Mouse (Mus musculus): ENCODE results near the gene Tex19.2. TPM values are rescaled to one million over a fixed set of nuclear protein-coding genes. Genes with fewer than 3 reads are reported as not detected.
"Not testable (repeated sequence)": the region's sequence is repeated elsewhere in the genome, so short reads cannot be mapped to it uniquely, and the experiment has no call there.

Gene Tex19.2
- polyA plus RNA-seq, 1 experiment from 2014 or later: not detected

DNA sequence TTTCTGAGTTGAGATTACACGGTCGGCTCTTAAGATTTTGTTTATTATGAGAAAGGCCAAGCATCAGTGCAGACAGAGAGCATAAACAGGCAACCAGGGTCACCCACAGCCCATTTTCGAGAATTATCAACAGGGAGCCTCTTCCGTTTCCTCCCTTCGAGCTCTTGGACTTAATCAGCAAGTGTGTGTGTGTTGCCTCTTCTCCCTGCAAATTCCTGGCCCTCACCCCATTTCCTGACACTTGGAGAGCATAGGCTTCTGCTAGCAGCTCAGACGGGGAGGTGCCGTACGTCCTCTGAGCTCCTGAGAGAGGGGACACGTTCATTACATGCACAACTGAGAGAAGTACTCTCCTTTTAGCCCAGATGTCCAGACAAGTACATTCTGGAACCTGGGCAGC lies 10.4 kb downstream of the Tex19.2 start:
- H3K27ac ChIP-seq (replicated peaks): no peak overlapping the region
- H3K27me3 ChIP-seq: no peaks in the 10 kb centered on the region
- 81% methylated on average over 9 of the region's 9 CpGs for WGBS
- ATAC-seq (ENCODE audit: low FRiP score, low read depth): no peak
- no peaks in the 10 kb centered on the region for H3K9me3 ChIP-seq
- H3K9ac ChIP-seq: no peak overlapping the region
- H3K4me1 ChIP-seq (replicated peaks): 0 out of 2 replicates have a peak, but pooled peaks cover 3% of the 10 kb centered on the region
- H3K36me3 ChIP-seq: no peaks in the 10 kb centered on the region
- no peak overlapping the region for H3K4me3 ChIP-seq
- no peak overlapping the region for H3K4me2 ChIP-seq

DNA sequence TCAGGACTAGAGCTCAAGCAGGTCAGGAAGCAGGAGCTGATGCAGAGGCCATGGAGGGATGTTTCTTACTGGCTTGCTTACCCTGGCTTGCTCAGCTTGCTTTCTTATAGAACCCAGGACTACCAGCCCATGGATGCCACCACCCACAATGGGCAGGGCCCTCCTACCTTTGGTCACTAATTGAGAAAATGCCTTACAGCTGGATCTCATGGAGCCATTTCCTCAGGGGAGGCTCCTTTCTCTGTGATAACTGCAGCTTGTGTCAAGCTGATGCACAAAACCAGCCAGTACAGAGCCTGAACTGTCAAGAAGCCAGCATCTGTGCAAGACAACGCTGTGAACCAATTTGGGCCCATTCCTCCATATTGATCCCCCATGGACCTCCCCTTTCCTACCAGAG lies 11.2 kb downstream of the Tex19.2 start:
- WGBS: 67% methylated on average over 1 of the region's 1 CpGs
- ATAC-seq (ENCODE audit: low FRiP score, low read depth): not testable (repeated sequence)

DNA sequence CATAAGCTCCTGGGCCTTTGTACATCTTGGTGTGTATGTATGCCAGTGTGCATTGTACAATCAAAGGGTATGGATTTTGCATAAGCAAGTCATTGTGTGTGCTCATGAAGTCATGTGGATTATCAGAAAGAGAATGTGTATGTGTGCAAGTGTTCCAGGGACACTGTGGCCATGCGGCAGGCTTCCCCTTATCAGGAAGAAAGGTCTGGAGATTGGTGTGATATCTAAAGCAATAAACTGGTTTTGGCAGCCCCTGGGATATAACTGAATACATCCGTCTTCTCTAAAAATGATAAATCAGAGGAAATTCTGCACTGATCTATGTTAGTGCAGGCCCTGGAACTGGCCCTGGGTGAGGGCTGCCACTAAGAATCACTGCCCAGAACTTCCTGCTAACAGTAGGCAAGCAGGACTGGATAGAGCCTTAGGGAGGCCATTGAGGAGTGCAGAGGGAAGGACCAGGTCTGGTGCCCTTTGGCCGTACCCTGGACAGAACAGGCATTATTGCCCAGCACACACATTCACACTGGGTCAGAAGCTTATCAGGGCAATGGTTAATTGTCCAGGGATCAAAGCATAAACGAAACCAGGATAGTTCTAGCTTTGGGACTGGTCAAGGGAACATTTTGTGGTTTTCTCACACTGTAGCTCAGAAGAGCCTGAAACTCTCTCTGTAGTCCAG lies 17.2 kb downstream of the Tex19.2 start:
- no peak for ATAC-seq (ENCODE audit: low FRiP score, low read depth)
- no peak overlapping the region for H3K27ac ChIP-seq (replicated peaks)
- WGBS: 88% methylated on average over 4 of the region's 4 CpGs

More for the DNA sequence above, 11.2 kb downstream of the Tex19.2 start:
- H3K27me3 ChIP-seq; H3K4me2 ChIP-seq; H3K36me3 ChIP-seq; H3K4me3 ChIP-seq; H3K9me3 ChIP-seq; H3K27ac ChIP-seq (replicated peaks); H3K9ac ChIP-seq; H3K4me1 ChIP-seq (replicated peaks): not testable (repeated sequence)

DNA sequence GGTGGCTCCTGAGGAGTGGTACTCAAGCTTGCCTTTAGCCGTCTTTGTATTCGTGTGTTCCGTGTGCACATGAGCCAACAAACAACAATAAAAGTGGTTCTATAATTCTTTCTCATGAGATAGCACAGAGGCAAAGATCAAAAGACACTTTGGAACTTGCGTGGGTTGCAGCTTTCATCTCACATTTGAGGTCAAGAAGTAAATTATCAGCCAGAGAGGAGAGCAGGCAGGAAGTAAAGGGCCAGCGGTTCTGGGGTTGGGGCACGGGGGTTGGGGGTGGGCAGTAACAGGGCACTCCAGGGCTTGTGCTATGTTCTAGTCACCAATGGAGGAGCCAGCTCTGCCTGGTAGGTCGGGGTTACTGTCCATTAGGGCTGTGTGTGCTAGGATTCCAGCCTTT lies 17.8 kb downstream of the Tex19.2 start:
- H3K4me2 ChIP-seq: no peak overlapping the region
- H3K27ac ChIP-seq (replicated peaks): no peak overlapping the region
- no peaks in the 10 kb centered on the region for H3K9me3 ChIP-seq
- no peak for ATAC-seq (ENCODE audit: low FRiP score, low read depth)
- no peaks in the 10 kb centered on the region for H3K27me3 ChIP-seq
- 71% methylated on average over 7 of the region's 7 CpGs for WGBS
- H3K36me3 ChIP-seq: no peaks in the 10 kb centered on the region
- H3K9ac ChIP-seq: no peak overlapping the region
- no peaks in the 10 kb centered on the region for H3K4me1 ChIP-seq (replicated peaks)
- no peak overlapping the region for H3K4me3 ChIP-seq

More for the DNA sequence above, 17.2 kb downstream of the Tex19.2 start:
- Histone ChIP-seq H3K27me3 (no peaks in the 10 kb centered on the region), H3K9me3 (no peaks in the 10 kb centered on the region), H3K4me3 (no peak overlapping the region), H3K4me2 (no peak overlapping the region), H3K36me3 (no peaks in the 10 kb centered on the region), H3K9ac (no peak overlapping the region), H3K4me1 (replicated peaks) (no peaks in the 10 kb centered on the region)

DNA sequence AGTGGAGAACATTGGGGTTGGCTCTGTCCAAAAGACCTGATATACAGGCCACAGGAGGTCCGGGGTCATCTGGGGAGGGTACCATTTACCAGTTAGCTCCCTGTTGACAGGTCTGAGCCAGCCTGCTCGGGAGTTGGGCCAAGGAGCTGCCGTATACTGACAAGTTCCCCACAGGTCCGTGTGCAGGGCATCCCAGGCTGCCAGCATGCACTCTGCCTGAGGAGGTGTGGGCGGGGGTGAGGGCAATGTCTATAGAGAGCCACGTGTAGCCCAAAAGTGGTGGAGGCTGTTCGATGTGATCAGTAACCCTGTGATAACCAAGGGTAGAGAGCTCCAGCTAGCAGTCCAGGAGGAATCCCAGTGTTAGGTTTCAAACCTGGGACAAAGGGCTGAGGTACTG lies 18.7 kb downstream of the Tex19.2 start:
- H3K4me3 ChIP-seq: no peak overlapping the region
- H3K27ac ChIP-seq (replicated peaks): no peak overlapping the region
- no peaks in the 10 kb centered on the region for H3K9me3 ChIP-seq
- ATAC-seq (ENCODE audit: low FRiP score, low read depth): no peak
- H3K4me1 ChIP-seq (replicated peaks): no peaks in the 10 kb centered on the region
- WGBS: 64% methylated on average over 7 of the region's 7 CpGs
- H3K36me3 ChIP-seq: no peaks in the 10 kb centered on the region
- no peak overlapping the region for H3K9ac ChIP-seq
- H3K4me2 ChIP-seq: no peak overlapping the region
- no peaks in the 10 kb centered on the region for H3K27me3 ChIP-seq

DNA sequence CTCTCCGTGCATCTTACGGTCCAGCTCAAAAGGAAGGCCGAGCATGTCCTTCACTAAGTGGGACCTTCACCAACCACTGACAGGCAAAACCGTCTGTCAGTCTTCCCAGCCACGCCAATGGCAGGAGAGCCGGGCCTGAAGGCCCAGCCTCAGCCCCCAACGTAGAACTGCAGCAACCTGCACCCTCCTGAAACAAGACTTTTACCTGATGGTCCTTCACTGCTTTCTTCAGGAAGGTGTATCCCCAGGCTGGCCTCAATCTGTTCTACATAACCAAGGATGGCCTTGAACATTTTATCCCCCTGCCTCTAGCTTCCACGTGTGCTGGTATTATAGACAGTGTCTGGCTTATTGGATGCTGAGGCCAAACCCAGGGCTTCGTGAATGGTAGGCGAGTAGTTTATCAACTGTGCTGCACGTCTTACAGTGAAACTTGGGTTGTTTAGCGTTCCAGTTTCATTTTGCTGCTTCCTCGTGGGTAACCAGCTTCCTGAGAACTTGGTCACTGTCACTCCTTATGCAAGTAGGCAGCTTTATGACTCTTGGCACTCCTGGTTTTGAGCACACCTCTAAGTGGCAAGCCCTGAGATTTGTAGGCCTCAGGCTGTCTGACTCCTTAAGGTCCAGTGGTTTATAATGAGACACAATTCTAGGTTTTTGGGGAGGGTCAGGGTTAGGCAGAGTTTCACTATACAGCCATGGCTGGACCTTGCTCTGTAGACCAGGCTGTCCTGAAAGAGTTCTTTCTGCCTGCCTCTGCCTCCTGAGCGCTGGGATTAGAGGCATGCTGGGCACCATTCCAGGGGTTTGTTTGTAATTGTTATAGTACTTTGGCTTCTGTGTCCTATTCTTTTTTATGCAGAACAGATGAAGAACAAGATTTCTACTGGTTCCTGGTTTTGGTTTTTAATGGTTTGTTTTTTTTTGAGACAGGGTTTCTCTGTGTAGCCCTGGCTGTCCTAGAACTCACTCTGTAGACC lies 25.6 kb downstream of the Tex19.2 start:
- ATAC-seq (ENCODE audit: low FRiP score, low read depth): no peak
- H3K27ac ChIP-seq (replicated peaks): no peak overlapping the region
- H3K4me1 ChIP-seq (replicated peaks): no peaks in the 10 kb centered on the region
- no peak overlapping the region for H3K4me3 ChIP-seq
- no peak overlapping the region for H3K9ac ChIP-seq
- 91% methylated on average over 14 of the region's 14 CpGs for WGBS
- no peak overlapping the region for H3K4me2 ChIP-seq
- H3K36me3 ChIP-seq: no peaks in the 10 kb centered on the region
- H3K27me3 ChIP-seq: no peaks in the 10 kb centered on the region
- H3K9me3 ChIP-seq: no peaks in the 10 kb centered on the region

DNA sequence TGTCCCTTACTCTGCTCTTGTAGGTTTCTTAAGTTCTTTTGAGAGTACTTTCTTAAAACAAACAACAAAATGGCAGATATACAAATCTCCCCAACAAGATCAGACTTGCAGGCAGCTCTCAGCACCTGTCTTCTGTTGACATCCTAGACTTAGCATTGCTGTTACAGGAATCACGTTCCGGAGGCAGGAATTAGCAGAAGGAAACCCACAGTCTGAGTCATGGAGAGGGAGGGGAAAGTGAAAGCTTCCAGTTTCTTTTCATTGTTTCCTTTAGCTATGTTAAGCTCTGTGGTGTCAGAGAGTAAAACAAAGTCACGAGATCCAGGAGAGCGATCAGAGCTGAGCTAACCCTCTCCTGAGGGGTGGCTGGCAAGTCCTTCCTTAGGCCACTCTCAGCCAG lies 27.5 kb downstream of the Tex19.2 start:
- WGBS: 71% methylated on average over 4 of the region's 4 CpGs

DNA sequence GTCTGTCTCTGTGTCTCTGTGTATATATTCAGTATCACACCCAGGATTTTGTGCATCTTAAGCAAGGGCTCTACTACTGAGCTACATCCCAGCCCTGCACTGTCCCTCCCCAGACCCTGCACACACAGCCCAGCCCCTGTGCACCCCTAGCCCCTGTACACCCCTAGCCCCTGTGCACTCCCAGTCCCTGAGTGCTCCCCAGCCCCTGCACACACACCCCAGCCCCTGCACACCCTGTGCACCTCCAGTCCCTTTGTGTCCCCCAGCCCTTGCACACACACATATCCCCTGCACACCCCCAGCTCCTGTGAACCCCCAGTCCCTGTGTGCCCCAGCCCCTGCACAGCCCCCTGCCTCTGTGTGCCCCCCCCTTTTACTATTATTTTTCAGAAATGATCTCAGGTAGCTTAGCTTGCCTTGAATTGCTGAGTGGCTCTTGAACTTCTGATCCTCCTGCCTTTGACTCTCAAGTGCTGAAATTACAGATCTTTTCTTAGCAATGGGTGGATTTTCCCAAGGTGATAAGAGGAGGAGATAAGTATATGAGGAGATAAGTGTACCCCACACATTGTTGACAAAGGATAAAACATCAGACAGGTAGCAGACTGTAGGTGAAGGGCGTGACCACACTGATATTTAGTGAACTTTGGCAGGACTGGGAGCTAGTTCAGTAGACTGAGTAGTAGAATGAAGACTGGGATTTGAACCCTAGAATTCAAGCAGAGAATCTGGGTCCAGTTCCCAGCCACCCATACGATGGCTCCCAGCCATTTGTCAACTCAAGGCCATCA lies 28.5 kb downstream of the Tex19.2 start:
- H3K9ac ChIP-seq: no peak overlapping the region
- WGBS: 90% methylated on average over 2 of the region's 2 CpGs

More for the DNA sequence above, 27.5 kb downstream of the Tex19.2 start:
- no peak overlapping the region for H3K27ac ChIP-seq (replicated peaks)
- H3K4me3 ChIP-seq: no peak overlapping the region
- no peaks in the 10 kb centered on the region for H3K4me1 ChIP-seq (replicated peaks)
- no peak overlapping the region for H3K4me2 ChIP-seq
- no peak overlapping the region for H3K9ac ChIP-seq
- no peak for ATAC-seq (ENCODE audit: low FRiP score, low read depth)
- no peaks in the 10 kb centered on the region for H3K9me3 ChIP-seq
- no peaks in the 10 kb centered on the region for H3K36me3 ChIP-seq
- H3K27me3 ChIP-seq: no peaks in the 10 kb centered on the region

DNA sequence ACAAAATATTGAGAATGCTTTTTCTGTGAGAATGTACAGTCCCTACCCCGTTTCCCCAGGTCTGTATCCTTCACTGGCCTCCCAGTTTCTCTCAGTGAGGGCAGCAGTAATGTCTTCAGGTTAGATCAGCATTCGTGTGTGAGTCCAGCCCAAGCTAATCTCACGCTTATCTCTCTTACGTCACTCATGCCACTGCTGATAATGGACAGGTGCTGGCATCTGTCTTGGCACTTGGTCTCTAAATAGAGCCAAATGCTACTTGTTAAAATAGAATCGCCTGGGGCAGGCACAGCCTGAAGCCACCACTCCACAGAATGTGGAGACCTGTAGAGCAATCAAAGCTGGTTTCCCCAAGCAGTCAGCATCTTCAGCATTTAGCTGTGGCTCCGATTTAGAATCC lies 29.5 kb downstream of the Tex19.2 start:
- H3K4me3 ChIP-seq: no peak overlapping the region
- H3K4me1 ChIP-seq (replicated peaks): no peaks in the 10 kb centered on the region
- WGBS: 82% methylated on average over 6 of the region's 6 CpGs
- no peak overlapping the region for H3K9ac ChIP-seq
- ATAC-seq (ENCODE audit: low FRiP score, low read depth): no peak
- no peaks in the 10 kb centered on the region for H3K9me3 ChIP-seq
- no peaks in the 10 kb centered on the region for H3K27me3 ChIP-seq
- H3K36me3 ChIP-seq: no peaks in the 10 kb centered on the region
- no peak overlapping the region for H3K27ac ChIP-seq (replicated peaks)
- no peak overlapping the region for H3K4me2 ChIP-seq

More for the DNA sequence above, 28.5 kb downstream of the Tex19.2 start:
- no peak for ATAC-seq (ENCODE audit: low FRiP score, low read depth)
- Histone ChIP-seq H3K4me1 (replicated peaks) (no peaks in the 10 kb centered on the region), H3K36me3 (no peaks in the 10 kb centered on the region), H3K4me2 (no peak overlapping the region), H3K4me3 (no peak overlapping the region), H3K27ac (replicated peaks) (no peak overlapping the region), H3K27me3 (no peaks in the 10 kb centered on the region), H3K9me3 (no peaks in the 10 kb centered on the region)

DNA sequence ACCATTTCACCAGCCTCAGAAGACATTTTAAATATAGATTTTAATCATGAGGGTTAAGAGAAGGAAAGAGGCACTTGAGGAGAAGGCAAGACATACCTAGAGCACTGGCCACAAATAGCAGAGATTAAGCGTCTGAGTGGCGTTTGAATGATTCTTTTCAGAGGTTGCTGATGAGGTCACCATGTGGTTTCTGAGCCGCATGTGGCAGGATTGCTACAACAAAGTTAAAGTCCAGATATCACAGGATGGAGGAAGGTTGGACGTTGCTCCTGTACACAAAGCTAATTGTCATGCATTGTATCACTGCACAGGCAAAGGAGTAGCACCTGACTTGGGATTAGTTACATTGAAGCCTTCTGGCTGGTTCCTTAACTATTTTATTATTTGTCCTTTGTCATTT lies 32.2 kb downstream of the Tex19.2 start:
- Histone ChIP-seq H3K27ac (replicated peaks) (no peak overlapping the region), H3K4me3 (no peak overlapping the region), H3K36me3 (no peaks in the 10 kb centered on the region), H3K4me1 (replicated peaks) (no peaks in the 10 kb centered on the region), H3K9ac (no peak overlapping the region), H3K27me3 (no peaks in the 10 kb centered on the region), H3K9me3 (no peaks in the 10 kb centered on the region), H3K4me2 (no peak overlapping the region)
- 71% methylated on average over 4 of the region's 4 CpGs for WGBS
- ATAC-seq (ENCODE audit: low FRiP score, low read depth): no peak

DNA sequence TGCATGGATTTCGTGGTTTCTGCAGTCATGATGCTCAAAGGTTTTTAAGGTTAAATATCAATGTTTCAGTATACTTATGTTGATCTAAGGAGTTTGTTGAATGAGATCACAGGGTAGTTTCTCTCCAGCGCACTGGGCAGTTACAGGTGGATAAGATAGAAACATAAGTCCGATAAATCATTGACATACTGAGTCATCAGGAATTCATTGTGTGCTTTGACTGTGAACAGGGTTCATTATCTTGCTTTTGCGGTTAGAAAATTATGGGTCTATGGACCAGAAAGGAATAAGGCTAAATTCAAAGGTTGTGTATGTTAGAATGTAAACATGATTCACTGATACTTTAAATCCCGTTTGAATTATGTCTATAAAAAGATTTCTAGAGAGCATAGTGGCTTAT lies 33.3 kb downstream of the Tex19.2 start:
- Histone ChIP-seq H3K4me1 (replicated peaks) (no peaks in the 10 kb centered on the region), H3K9me3 (no peaks in the 10 kb centered on the region), H3K36me3 (no peaks in the 10 kb centered on the region), H3K4me3 (no peak overlapping the region), H3K27ac (replicated peaks) (no peak overlapping the region), H3K9ac (no peak overlapping the region), H3K4me2 (no peak overlapping the region), H3K27me3 (no peaks in the 10 kb centered on the region)
- no peak for ATAC-seq (ENCODE audit: low FRiP score, low read depth)
- 82% methylated on average over 5 of the region's 5 CpGs for WGBS
